Comparison of ENCODE assay signal across 31 mouse cellular contexts in the genomic region with DNA sequence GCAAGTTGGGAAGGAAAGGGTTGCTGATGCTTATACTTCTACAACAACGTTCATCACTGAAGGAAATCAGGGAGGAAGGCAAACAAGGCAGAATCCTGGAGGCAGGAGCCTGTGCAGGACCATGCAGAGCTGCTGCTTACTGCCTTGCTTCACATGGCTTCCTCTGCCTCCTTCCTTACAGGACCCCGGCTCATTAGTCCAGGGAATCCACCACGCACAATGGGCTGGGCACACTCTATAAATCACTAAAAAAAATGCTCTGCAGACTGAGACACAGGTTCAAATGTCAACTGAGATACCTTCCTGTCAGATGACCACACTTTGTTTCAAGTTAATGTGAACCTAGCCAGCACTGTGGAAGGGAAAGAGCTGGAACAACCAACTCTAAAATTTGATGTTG. TPM values are rescaled to one million over a fixed set of nuclear protein-coding genes. Genes with fewer than 3 reads are reported as not detected.
"Had no signal": no experiment of that assay in that cellular context is flagged by ENCODE, and none has a peak within 500 bp of the region (broad histone marks: within the 10 kb centered on the region; RNA-seq: fewer than 3 reads in every experiment).

No protein-coding gene starts in this region.

- H3K4me3 ChIP-seq: heart, adult 2 months; heart, embryonic 13.5 days; heart, embryonic 15.5 days; hindbrain, embryonic 13.5 days; hindbrain, embryonic 15.5 days; limb, embryonic 13.5 days; limb, embryonic 15.5 days; liver, embryonic 12.5 days had no signal

- DNase-seq: forebrain, postnatal 0 days; gastrocnemius, postnatal 14 days; gastrocnemius, postnatal 36 days; heart, adult 11 months; heart, adult 2 months; heart, postnatal 14 days; heart, postnatal 36 days; kidney, adult 11 months; kidney, adult 8-10 months; layer of hippocampus, adult 9-11 months; layer of hippocampus, postnatal 36 days; left cerebral cortex, postnatal 4 days had no signal

- H3K9ac ChIP-seq: forebrain, postnatal 0 days; heart, embryonic 13.5 days; heart, embryonic 15.5 days; hindbrain, embryonic 13.5 days; hindbrain, embryonic 15.5 days; limb, embryonic 13.5 days; limb, embryonic 15.5 days; liver, embryonic 12.5 days; liver, embryonic 14.5 days had no signal

- H3K27me3 ChIP-seq: heart, embryonic 13.5 days; heart, embryonic 15.5 days; hindbrain, embryonic 13.5 days; hindbrain, embryonic 15.5 days; limb, embryonic 13.5 days; limb, embryonic 15.5 days; liver, embryonic 12.5 days had no signal

- H3K4me2 ChIP-seq: heart, embryonic 11.5 days; heart, embryonic 13.5 days; heart, embryonic 15.5 days; hindbrain, embryonic 13.5 days; hindbrain, embryonic 15.5 days; limb, embryonic 13.5 days; limb, embryonic 15.5 days; liver, embryonic 12.5 days had no signal

- H3K27ac ChIP-seq: heart, adult 2 months; heart, embryonic 13.5 days; heart, embryonic 15.5 days; hindbrain, embryonic 13.5 days; hindbrain, embryonic 15.5 days; hindbrain, postnatal 0 days; limb, embryonic 13.5 days; limb, embryonic 15.5 days; liver, embryonic 12.5 days; liver, embryonic 14.5 days had no signal

- H3K36me3 ChIP-seq: heart, embryonic 13.5 days; heart, embryonic 15.5 days; hindbrain, embryonic 13.5 days; hindbrain, embryonic 15.5 days; limb, embryonic 13.5 days; limb, embryonic 15.5 days; liver, embryonic 12.5 days had no signal

- ATAC-seq: forebrain, postnatal 0 days; hindbrain, postnatal 0 days; intestine, embryonic 16.5 days; liver, embryonic 12.5 days had no signal

- H3K4me1 ChIP-seq: heart, embryonic 15.5 days; hindbrain, embryonic 13.5 days; hindbrain, embryonic 15.5 days; liver, embryonic 12.5 days had no signal

- H3K9me3 ChIP-seq: heart, embryonic 13.5 days; heart, embryonic 15.5 days; hindbrain, embryonic 13.5 days; hindbrain, embryonic 15.5 days; limb, embryonic 13.5 days; limb, embryonic 15.5 days; liver, embryonic 12.5 days had no signal

RNA-seq across cellular contexts. Expression of a gene that starts 1.9 kb away (rescaled TPM):
- polyA plus RNA-seq: forebrain, postnatal 0 days; heart, embryonic 11.5 days; hindbrain, embryonic 11.5 days; hindbrain, embryonic 13.5 days; hindbrain, embryonic 15.5 days; hindbrain, postnatal 0 days; intestine, embryonic 14.5 days; limb, embryonic 11.5 days had no signal

RNA-seq across cellular contexts. Expression of a gene that starts 46.7 kb away (rescaled TPM):
- polyA plus RNA-seq: heart, embryonic 11.5 days; heart, embryonic 13.5 days; hindbrain, embryonic 13.5 days; limb, embryonic 11.5 days; limb, embryonic 13.5 days; limb, embryonic 15.5 days had no signal

RNA-seq across cellular contexts. Expression of a gene that starts 53.3 kb away (rescaled TPM):
- polyA plus RNA-seq: forebrain, postnatal 0 days; gonadal fat pad, adult 2 months; heart, adult 2 months; heart, embryonic 11.5 days; heart, embryonic 13.5 days; heart, embryonic 15.5 days; heart, postnatal 0 days; hindbrain, embryonic 11.5 days; hindbrain, embryonic 13.5 days; hindbrain, embryonic 15.5 days; hindbrain, postnatal 0 days; intestine, embryonic 14.5 days; intestine, embryonic 16.5 days; large intestine, adult 2 months; limb, embryonic 11.5 days; limb, embryonic 13.5 days; liver, adult 2 months; liver, embryonic 12.5 days; liver, embryonic 14.5 days; liver, embryonic 16.5 days had no signal
